Mouse (Mus musculus) urinary bladder, postnatal 25 days (tissue): ENCODE data around the gene Ppp4r2.

Experiments
- DNase-seq: peaks from one replicate; pipeline ENCODE4 v3.0.0; 2022; ENCODE audit warnings: low spot score

Gene Ppp4r2

GRCm38 (mm10) chr6:100833355-100833754 lies at the start of gene Ppp4r2:
Gene Ppp4r2, plus strand, starts transcription at chr6:100833622.
- peak; percentile 87 for DNase-seq

DNA sequence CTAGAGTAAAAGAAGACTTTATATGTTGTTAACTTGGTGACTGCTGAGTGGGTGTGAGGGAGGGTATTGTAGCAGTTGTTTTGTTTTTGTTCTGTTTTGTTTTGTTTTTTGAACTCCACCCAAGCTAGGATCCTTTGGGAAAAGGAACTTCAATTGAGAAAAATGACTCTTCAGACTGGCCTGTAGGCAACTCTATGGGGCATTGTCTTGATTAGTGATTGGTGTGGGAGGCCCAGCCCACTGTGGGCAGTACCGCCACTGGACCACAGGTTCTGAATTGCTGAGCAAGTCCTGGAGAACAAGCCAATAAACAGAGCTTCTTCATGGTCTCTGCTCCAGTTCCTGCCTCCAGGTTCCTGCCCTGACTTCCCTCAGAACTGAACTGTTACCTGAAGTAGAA lies 45.7 kb upstream of the Ppp4r2 start:
- no peak for DNase-seq

GRCm38 (mm10) chr6:100789161-100789560 lies 44.3 kb upstream of the Ppp4r2 start:
- DNase-seq: no peak

- no peak for DNase-seq
Observed at GRCm38 (mm10) chr6:100792055-100792659, 41.3 kb upstream of the Ppp4r2 start.

DNA sequence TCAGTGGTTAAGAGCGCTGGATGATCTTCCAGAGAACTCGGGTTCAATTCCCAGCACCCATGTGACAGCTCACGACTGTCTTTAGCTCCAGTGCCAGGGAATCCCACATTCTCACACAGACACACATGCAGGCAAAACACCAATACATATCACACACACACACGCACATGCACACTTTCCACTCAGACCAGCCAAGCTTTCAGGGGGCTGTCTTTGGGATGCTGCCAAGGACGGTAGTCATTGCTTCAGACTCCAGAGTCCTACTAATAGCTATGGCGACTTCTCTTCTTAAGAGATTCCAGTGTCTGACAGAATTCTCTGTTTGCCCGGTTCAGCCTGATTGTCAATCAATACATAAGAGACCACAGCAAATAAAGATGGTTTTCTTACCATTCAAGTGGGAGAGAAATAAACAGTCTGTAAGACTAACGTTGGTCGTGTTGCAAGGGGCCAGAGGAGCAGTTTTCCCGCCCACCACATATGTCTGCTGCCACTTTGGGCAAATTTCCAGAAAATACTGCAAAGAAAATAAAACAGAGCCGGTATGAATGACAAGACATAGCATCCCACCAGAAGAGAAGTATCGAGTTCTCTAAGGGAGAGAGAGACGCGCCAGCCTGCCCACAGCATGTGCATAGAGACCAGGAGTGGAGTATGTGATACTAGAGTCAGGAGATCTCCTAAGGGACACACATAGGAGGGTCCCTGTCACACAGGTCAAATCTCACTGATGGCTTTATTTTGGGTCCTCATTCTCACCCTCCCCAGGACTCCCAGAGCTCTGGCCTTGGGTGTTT lies 40.3 kb upstream of the Ppp4r2 start:
- no peak for DNase-seq

DNA sequence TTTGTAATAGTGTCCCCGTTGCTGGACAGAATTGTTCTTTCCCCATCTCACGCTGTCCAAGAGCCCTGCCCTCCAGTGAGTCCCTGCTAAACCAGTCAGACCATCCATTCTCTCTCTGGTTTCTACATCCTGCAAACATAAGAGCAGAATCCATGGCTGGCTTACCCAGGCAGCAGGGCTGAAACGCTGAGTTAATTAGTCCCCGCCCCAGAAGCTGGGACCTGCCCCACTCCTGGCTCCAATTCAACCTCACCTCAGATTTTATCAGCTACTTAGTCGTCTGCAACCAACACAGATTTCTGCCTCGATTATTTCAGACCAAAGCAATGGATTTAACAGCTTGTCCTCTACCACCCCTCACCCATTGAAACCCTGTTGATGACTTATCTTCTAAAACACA lies 37.6 kb upstream of the Ppp4r2 start:
- DNase-seq: peak; percentile 28

GRCm38 (mm10) chr6:100799290-100799689 lies 34.1 kb upstream of the Ppp4r2 start:
- DNase-seq: no peak

DNA sequence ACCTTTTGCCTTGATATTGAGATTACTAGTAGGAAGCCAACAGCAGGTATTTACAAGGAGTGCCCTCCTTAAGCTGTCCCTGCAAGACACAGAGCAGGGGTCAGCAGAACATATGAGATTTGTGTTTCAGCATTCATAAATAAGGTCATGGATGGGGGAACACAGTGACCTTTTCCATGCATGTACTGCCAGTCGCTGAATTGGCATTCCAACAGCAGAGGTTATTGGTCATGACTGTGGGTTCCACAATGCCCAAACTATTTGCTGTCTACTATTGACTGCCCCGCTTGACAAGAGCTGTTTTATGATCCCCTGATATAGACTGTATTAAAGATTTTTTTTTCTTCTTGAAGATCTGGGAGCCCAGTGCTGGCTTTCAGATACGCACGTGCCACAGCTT lies 33.7 kb upstream of the Ppp4r2 start:
- DNase-seq: no peak

GRCm38 (mm10) chr6:100800497-100800955 lies 32.9 kb upstream of the Ppp4r2 start:
- DNase-seq: peak; percentile 58

GRCm38 (mm10) chr6:100802381-100803083 lies 30.9 kb upstream of the Ppp4r2 start:
- DNase-seq: no peak

DNA sequence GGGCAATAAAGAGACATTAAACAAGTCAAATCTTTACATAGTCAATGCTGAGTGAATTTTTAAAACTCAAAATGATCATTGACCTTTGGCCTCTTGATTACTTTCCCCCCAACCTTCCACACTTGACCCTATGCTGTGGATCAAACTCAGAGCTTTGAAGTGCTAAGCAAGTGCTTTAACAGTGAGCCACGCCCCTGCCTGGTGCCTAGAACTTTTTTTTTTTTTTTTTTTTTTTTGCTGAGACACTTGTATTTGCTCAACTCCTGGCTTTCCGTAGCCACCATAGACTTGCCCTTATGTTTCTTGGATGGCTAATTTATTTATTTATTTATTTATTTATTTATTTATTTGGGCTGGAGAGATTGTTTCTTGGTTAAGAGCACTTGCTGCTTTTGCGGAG lies 30.2 kb upstream of the Ppp4r2 start:
- DNase-seq: no peak

- DNase-seq: no peak
Observed at GRCm38 (mm10) chr6:100807187-100807586, 26.2 kb upstream of the Ppp4r2 start.

DNA sequence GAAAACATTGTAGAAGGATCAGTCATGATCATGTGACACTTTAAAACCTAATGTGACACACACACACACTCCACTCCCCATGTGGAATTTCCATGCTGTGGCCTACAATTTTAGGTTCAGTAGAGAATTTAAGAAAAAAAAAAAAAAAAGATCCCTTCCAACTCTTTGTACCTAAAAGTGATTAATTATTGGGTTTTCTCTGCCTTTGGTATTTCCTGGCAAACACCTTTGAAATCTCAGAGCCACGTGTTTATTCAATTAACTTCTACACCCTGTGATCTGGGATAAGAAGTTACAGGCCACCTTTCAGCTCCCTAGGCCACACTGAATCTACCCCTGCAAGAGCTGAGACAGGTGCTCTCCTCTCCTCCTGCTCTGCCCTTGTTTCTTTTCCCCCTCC lies 25.7 kb upstream of the Ppp4r2 start:
- DNase-seq: no peak

GRCm38 (mm10) chr6:100808221-100808778 lies 25.1 kb upstream of the Ppp4r2 start:
- no peak for DNase-seq

DNA sequence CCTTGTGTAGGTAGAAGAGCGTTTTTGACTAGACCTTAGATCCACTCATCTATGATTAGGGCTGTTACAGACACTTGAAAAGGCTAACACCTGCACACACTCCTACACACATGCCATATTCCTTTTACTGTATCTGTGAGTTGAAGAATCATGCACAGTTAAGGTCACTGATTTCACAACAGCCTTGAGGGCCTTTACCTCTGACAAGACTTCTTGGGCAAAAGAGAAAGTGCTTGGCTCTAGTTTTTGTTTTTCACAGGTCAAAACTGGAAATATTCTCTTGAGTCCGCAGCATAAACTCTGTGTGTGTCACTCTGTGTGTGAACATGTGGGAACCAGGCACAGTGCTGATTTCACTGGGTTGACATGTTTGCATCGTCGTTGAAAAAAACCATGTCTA lies 23.3 kb upstream of the Ppp4r2 start:
- no peak for DNase-seq

DNA sequence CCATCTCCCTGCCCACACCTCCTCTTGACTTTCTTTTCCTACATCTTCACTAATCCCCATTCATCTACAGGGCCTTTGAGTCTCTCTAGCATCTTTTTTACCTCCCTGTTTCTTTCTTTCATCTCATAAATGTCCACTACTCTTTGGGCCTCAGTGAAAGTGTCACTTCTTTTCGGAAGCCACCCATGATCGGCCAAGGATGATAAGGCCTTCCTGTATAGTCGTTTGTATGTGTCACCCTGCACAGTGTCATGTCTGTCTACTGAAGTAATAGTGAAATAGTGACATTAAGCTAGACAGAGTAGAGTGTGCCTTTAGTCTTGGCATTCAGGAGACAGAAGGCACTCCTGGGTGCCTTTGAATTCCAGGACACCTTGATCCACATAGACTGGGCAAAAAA lies 21.7 kb upstream of the Ppp4r2 start:
- DNase-seq: no peak

DNA sequence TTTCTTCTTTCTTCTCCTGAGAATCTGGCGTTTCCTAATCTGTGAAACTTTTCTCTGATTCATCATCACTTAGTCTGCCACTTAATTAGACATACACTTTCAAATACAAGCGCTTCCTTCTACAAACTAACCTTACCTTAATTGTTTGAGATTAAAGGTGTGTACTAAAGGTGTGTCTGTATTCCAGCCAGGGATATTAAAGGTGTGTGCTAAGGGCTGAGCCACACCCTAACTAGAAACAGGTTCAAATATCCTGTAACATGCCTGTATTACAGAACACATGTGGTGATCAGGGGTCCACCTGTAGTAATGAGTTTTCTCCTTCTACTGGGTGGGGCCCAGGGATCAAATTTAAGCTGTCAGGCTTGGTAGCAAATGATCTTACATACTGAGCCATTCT lies 12.1 kb upstream of the Ppp4r2 start:
- DNase-seq: no peak

DNA sequence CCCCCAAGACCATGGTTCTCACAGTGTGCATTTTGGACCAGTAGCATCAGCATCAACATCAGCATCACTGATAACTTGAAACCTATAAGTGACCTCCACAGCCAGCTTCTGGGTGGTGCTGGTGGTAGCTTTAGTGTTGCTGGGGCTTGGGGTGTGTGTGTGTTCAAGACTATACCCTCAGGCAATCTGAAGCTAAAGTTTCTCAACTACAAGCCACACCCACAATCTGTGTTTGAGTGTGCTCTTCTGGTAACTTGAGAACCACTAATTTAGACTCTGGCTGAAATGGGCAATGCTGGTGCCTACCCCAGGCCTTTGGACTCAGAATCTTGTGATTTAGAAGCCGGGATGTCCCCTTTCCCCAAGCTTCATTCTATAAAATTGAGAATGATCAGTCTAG lies 10.1 kb upstream of the Ppp4r2 start:
- DNase-seq: no peak

- DNase-seq: no peak
Observed at GRCm38 (mm10) chr6:100824381-100824965, 8.9 kb upstream of the Ppp4r2 start.

GRCm38 (mm10) chr6:100826046-100826445 lies 7.4 kb upstream of the Ppp4r2 start:
- no peak for DNase-seq

DNA sequence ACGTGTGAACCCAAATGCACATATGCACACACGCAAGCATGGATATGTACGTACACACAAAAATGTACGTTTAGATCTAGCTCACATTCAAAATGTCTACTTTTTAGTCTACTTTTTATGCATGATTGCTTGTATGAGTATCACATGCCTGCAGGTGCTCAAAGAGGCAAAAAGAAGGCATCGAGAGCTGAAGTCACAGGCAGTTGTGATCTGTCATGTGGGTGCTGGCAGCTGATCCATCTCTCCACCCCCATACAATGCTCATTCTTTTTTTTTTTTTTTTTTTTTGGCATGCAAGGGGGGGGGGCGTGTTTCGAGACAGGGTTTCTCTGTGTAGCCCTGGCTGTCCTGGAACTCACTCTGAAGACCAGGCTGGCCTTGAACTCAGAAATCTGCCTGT lies 4.9 kb upstream of the Ppp4r2 start:
- DNase-seq: no peak

DNA sequence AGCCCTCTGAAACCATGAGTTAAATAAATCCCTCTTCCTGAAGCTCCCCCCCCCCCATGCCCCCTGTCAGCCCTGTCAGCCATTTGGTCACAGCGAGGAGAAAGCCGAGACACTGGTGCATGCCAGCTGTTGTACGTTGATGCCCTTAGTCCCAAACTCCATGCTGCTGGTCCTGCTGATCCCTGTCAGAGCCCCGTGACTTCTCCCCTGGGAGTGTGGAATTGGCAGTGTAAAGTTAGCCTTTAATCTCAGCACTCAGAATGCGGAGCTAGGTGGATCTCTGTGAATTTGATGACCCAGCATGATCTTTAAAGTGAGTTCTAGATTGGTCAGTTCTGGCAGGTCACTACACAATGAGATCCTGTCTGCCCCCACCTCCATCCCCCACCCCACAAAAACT lies 3.7 kb upstream of the Ppp4r2 start:
- no peak for DNase-seq
